Mouse (Mus musculus) neural tube, embryonic 11.5 days (tissue): Measurements from ENCODE around the gene AI597479. TPM values are rescaled to one million over a fixed set of nuclear protein-coding genes. Genes with fewer than 3 reads are reported as not detected.
A peak's percentile ranks its signal among the peaks of the same experiment; 100 is the strongest.

ENCODE experiments used
- ATAC-seq: fragments of 200-750 bp; cut with Nextera tagmentation; 2 replicates; pipeline ENCODE4 v1.8.0; 2017; ENCODE audit warnings: moderate number of reproducible peaks, mild to moderate bottlenecking, moderate TSS enrichment, moderate library complexity; ENCODE audit not compliant: insufficient read depth, low FRiP score, low TSS enrichment
- DNase-seq: peaks from one replicate; pipeline ENCODE4 v3.0.0-alpha.2; 2015; ENCODE audit warnings: low spot score
- H3K27ac ChIP-seq: fragments of 300-500 bp; sonication (generic); 2 replicates; pipeline ENCODE4 v1.5.1; 2014; ENCODE audit warnings: low read depth, mild to moderate bottlenecking, low read length
- H3K27me3 ChIP-seq: fragments of 300-500 bp; sonication (generic); 2 replicates; pipeline ENCODE4 v1.6.1; 2014; ENCODE audit warnings: mild to moderate bottlenecking, low read length, mixed read lengths; ENCODE audit not compliant: control insufficient read depth, insufficient read depth
- H3K36me3 ChIP-seq: fragments of 300-500 bp; sonication (generic); 2 replicates; pipeline ENCODE4 v1.6.1; 2014; ENCODE audit warnings: mild to moderate bottlenecking, low read length, moderate library complexity, mixed read lengths; ENCODE audit not compliant: control insufficient read depth, insufficient read depth
- H3K4me1 ChIP-seq: fragments of 300-500 bp; sonication (generic); 2 replicates; pipeline ENCODE4 v1.6.1; 2014; ENCODE audit warnings: low read length, mixed read lengths; ENCODE audit not compliant: control insufficient read depth, insufficient read depth
- H3K4me2 ChIP-seq: fragments of 300-500 bp; sonication (generic); 2 replicates; pipeline ENCODE4 v1.6.1; 2014; ENCODE audit warnings: low read depth, mild to moderate bottlenecking, moderate library complexity
- H3K4me3 ChIP-seq: fragments of 300-500 bp; sonication (generic); 2 replicates; pipeline ENCODE4 v1.5.1; 2014; ENCODE audit warnings: low read depth, low read length
- H3K9ac ChIP-seq: fragments of 300-500 bp; sonication (generic); 2 replicates; pipeline ENCODE4 v1.6.1; 2014; ENCODE audit warnings: mild to moderate bottlenecking, low read length
- H3K9me3 ChIP-seq: fragments of 300-500 bp; sonication (generic); 2 replicates; pipeline ENCODE4 v1.6.1; 2016; ENCODE audit warnings: low read length; ENCODE audit not compliant: control insufficient read depth
- WGBS: fragments of 180-500 bp; shearing (Covaris S2); extraction: QIAGEN DNeasy Blood & Tissue Kit; methylation state at CpG from one replicate; pipeline ENCODE4 v1.1.7; 2014; 5-methylcytosine and 5-hydroxymethylcytosine counted together
- polyA plus RNA-seq: library from polyadenylated mRNA; unstranded; fragments of >200 nt; fragmentation: Nextera tagmentation; extraction: Ambion mirVana; gene quantifications from 2 replicates; pipeline ENCODE4 v1.2.1, GENCODE M21; 2014

Gene AI597479
- polyA plus RNA-seq, 1 experiment from 2014 or later, result 52.9 TPM

- ATAC-seq, result no peak
- DNase-seq, result no peak
- Histone ChIP-seq H3K9me3 (no peaks in the 10 kb centered on the region), H3K4me1 (no peaks in the 10 kb centered on the region), H3K4me3 (no peak overlapping the region), H3K9ac (no peak overlapping the region), H3K36me3 (no peaks in the 10 kb centered on the region), H3K27me3 (no peaks in the 10 kb centered on the region), H3K4me2 (no peak overlapping the region), H3K27ac (no peak overlapping the region)
- 90% methylated on average over 3 of the region's 3 CpGs for WGBS
Measured at GRCm38 (mm10) chr1:43162394-43162793, 63.9 kb downstream of the AI597479 start.

GRCm38 (mm10) chr1:43163084-43163466 is 64.6 kb downstream of the AI597479 start:
- peak overlapping the region; percentile 96 for H3K4me2 ChIP-seq
- ATAC-seq (peak; percentile 17; the same call in 1 of the 2 replicates), DNase-seq (peak; percentile 45)
- H3K36me3 ChIP-seq, result no peaks in the 10 kb centered on the region
- H3K4me1 ChIP-seq, result no peaks in the 10 kb centered on the region
- no peak overlapping the region for H3K27ac ChIP-seq
- H3K9ac ChIP-seq, result peak overlapping the region; percentile 77
- no peaks in the 10 kb centered on the region for H3K27me3 ChIP-seq
- no peaks in the 10 kb centered on the region for H3K9me3 ChIP-seq
- 0% methylated on average over 4 of the region's 6 CpGs for WGBS
- H3K4me3 ChIP-seq, result peak overlapping the region; percentile 54

GRCm38 (mm10) chr1:43163467-43164418 is 65.2 kb downstream of the AI597479 start:
- peak overlapping the region; percentile 54 for H3K4me3 ChIP-seq
- H3K36me3 ChIP-seq, result no peaks in the 10 kb centered on the region
- H3K9me3 ChIP-seq, result no peaks in the 10 kb centered on the region
- peak overlapping the region; percentile 77 for H3K9ac ChIP-seq
- no peaks in the 10 kb centered on the region for H3K4me1 ChIP-seq
- no peaks in the 10 kb centered on the region for H3K27me3 ChIP-seq
- 4% methylated on average over 59 of the region's 61 CpGs for WGBS
- 0 out of 2 replicates have a peak overlapping the region, but pooled peaks have one; percentile 53 for H3K27ac ChIP-seq
- DNase-seq (peak; percentile 84), ATAC-seq (peak; percentile 94)
- H3K4me2 ChIP-seq, result peak overlapping the region; percentile 96

- Histone ChIP-seq H3K4me3 (no peak overlapping the region), H3K4me2 (no peak overlapping the region), H3K36me3 (no peaks in the 10 kb centered on the region), H3K4me1 (no peaks in the 10 kb centered on the region), H3K27ac (no peak overlapping the region), H3K9me3 (no peaks in the 10 kb centered on the region), H3K9ac (no peak overlapping the region), H3K27me3 (no peaks in the 10 kb centered on the region)
- WGBS, result 92% methylated on average over 5 of the region's 5 CpGs
- DNase-seq (no peak), ATAC-seq (no peak)
Measured at GRCm38 (mm10) chr1:43164582-43164981, 66.1 kb downstream of the AI597479 start.

Other genes with a start within 250 kb of the AI597479 start
- 54.9 and 58.4 TPM in 2 replicates for gene Mrps9, start 247.5 kb upstream of the AI597479 start, polyA plus RNA-seq
- gene Gpr45, start 145.8 kb upstream of the AI597479 start, polyA plus RNA-seq, result 11.2 and 11.5 TPM in 2 replicates
- 14.1 and 15.3 TPM in 2 replicates for gene Tgfbrap1, start 73 bp upstream of the AI597479 start, polyA plus RNA-seq
- gene Fhl2, start 98.3 kb downstream of the AI597479 start, polyA plus RNA-seq, result 12.2 and 12.3 TPM in 2 replicates